Mouse (Mus musculus) thymus, postnatal 36 days (tissue): ENCODE data around the gene Plk3.

ENCODE experiments used
- DNase-seq, 2 experiments: peaks; one replicate each; pipeline ENCODE4 v3.0.0; 2022; ENCODE audit warnings: mixed read lengths in 2 of 2

Gene Plk3

GRCm38 (mm10) chr4:117138295-117139216 lies 4.8 kb upstream of the Plk3 start:
- no peak for DNase-seq

- DNase-seq = no peak
These were observed 2.3 kb upstream of the Plk3 start for GRCm38 (mm10) chr4:117136034-117136433.

- DNase-seq = no peak
These were observed 835 bp upstream of the Plk3 start for GRCm38 (mm10) chr4:117134601-117134995.

GRCm38 (mm10) chr4:117133366-117133796 lies 382 bp downstream of the Plk3 start:
- no peak for DNase-seq

GRCm38 (mm10) chr4:117132794-117133143 lies 994 bp downstream of the Plk3 start:
- DNase-seq = no peak

GRCm38 (mm10) chr4:117131890-117132793 lies 1.6 kb downstream of the Plk3 start:
- DNase-seq = no peak

GRCm38 (mm10) chr4:117131198-117131597 lies 2.6 kb downstream of the Plk3 start:
- DNase-seq = no peak

GRCm38 (mm10) chr4:117130790-117131189 lies 3.0 kb downstream of the Plk3 start:
- DNase-seq = no peak

GRCm38 (mm10) chr4:117127991-117128686 lies 5.6 kb downstream of the Plk3 start:
- no peak for DNase-seq

GRCm38 (mm10) chr4:117126675-117127290 lies 7.0 kb downstream of the Plk3 start, which contains the start of gene Tctex1d4:
TSS of gene Tctex1d4 (plus strand) at chr4:117126794.
- DNase-seq = no peak

GRCm38 (mm10) chr4:117125910-117126674 lies 7.7 kb downstream of the Plk3 start:
- DNase-seq = peak; percentile 71 to 77

GRCm38 (mm10) chr4:117125348-117125909 lies 8.3 kb downstream of the Plk3 start, which contains the start of gene Btbd19:
TSS of gene Btbd19 (minus strand) at chr4:117125725.
- DNase-seq = peak in 1 of 2 experiments; percentile 35

- DNase-seq = peak; percentile 70 to 79
These were observed 9.0 kb downstream of the Plk3 start for GRCm38 (mm10) chr4:117124518-117125347.

- DNase-seq = no peak
These were observed 9.6 kb downstream of the Plk3 start for GRCm38 (mm10) chr4:117124218-117124517.

- DNase-seq = no peak
These were observed 10.1 kb downstream of the Plk3 start for GRCm38 (mm10) chr4:117123546-117124217.

GRCm38 (mm10) chr4:117122209-117122608 lies 11.6 kb downstream of the Plk3 start:
- no peak for DNase-seq

GRCm38 (mm10) chr4:117120445-117121414 lies 13.0 kb downstream of the Plk3 start:
- peak; percentile 88 to 90 for DNase-seq

GRCm38 (mm10) chr4:117120052-117120444 lies 13.7 kb downstream of the Plk3 start:
- DNase-seq = no peak
